Mouse (Mus musculus) limb, embryonic 11.5 days (tissue): Measurements from ENCODE around the gene Zfyve27. TPM values are rescaled to one million over a fixed set of nuclear protein-coding genes. Genes with fewer than 3 reads are reported as not detected.

ENCODE experiments used
- ATAC-seq: fragments of 200-750 bp; cut with Nextera tagmentation; 2 replicates; pipeline ENCODE4 v1.8.0; 2017; ENCODE audit warnings: low read depth; ENCODE audit not compliant: insufficient number of reproducible peaks, low FRiP score, low TSS enrichment
- DNase-seq: peaks from one replicate; pipeline ENCODE4 v3.0.0-alpha.2; 2015; ENCODE audit warnings: low spot score
- H3K27ac ChIP-seq: fragments of 300-500 bp; sonication (generic); replicated peaks from 2 replicates; pipeline ENCODE4 v1.5.1; 2014; ENCODE audit warnings: low read depth, mild to moderate bottlenecking, low read length
- H3K27me3 ChIP-seq: fragments of 300-500 bp; sonication (generic); 2 replicates; pipeline ENCODE4 v1.6.1; 2014; ENCODE audit warnings: mild to moderate bottlenecking, low read length, mixed read lengths; ENCODE audit not compliant: control insufficient read depth, insufficient read depth
- H3K36me3 ChIP-seq: fragments of 300-500 bp; sonication (generic); 2 replicates; pipeline ENCODE4 v1.6.1; 2014; ENCODE audit warnings: mild to moderate bottlenecking, low read length, moderate library complexity, mixed read lengths; ENCODE audit not compliant: control insufficient read depth, insufficient read depth
- H3K4me1 ChIP-seq: fragments of 300-500 bp; sonication (generic); 2 replicates; pipeline ENCODE4 v1.6.1; 2014; ENCODE audit warnings: low read length, mixed read lengths; ENCODE audit not compliant: control insufficient read depth, insufficient read depth
- H3K4me2 ChIP-seq: fragments of 300-500 bp; sonication (generic); 2 replicates; pipeline ENCODE4 v1.6.1; 2014; ENCODE audit warnings: low read depth, mild to moderate bottlenecking, moderate library complexity; ENCODE audit not compliant: severe bottlenecking
- H3K4me3 ChIP-seq: fragments of 300-500 bp; sonication (generic); 2 replicates; pipeline ENCODE4 v1.5.1; 2014; ENCODE audit warnings: low read depth, low read length
- H3K9ac ChIP-seq: fragments of 300-500 bp; sonication (generic); 2 replicates; pipeline ENCODE4 v1.6.1; 2014; ENCODE audit warnings: mild to moderate bottlenecking, low read length
- H3K9me3 ChIP-seq: fragments of 300-500 bp; sonication (generic); 2 replicates; pipeline ENCODE4 v1.6.1; 2016; ENCODE audit warnings: low read length; ENCODE audit not compliant: control insufficient read depth
- WGBS: fragments of 180-500 bp; shearing (Covaris S2); extraction: QIAGEN DNeasy Blood & Tissue Kit; methylation state at CpG from one replicate; pipeline ENCODE4 v1.1.7; 2014; 5-methylcytosine and 5-hydroxymethylcytosine counted together
- polyA plus RNA-seq: library from polyadenylated mRNA; unstranded; fragments of >200 nt; fragmentation: Nextera tagmentation; extraction: Ambion mirVana; gene quantifications from 2 replicates; pipeline ENCODE4 v1.2.1, GENCODE M21; 2014

The Zfyve27 gene
- polyA plus RNA-seq, 1 experiment from 2014 or later: 11.7 TPM

DNA sequence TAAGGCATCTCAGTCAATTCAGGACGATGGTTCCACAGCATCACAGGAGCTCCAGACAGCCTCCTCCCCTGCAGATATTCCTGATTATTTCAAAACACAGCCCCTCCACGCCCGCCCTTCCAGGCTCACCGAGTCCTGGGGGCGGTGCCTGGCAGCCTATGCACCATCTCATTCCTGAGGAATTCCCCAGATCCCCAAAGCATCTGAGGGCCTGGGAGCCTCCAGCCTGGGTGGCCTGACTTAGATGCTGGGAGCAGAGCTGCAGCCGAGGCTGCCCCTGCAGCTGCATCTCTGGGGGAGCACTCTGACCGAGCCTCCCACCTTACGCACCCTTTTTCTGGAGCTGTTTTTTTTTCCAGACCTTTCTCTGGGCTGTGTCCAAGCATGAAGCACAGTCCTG, 77.1 kb downstream of the Zfyve27 start:
- Histone ChIP-seq H3K36me3 (no peaks in the 10 kb centered on the region), H3K4me1 (peaks cover 6% of the 10 kb centered on the region; the same call in 1 of the 2 replicates), H3K9me3 (no peaks in the 10 kb centered on the region), H3K4me2 (no peak overlapping the region), H3K4me3 (no peak overlapping the region), H3K27me3 (no peaks in the 10 kb centered on the region), H3K27ac (no peak overlapping the region), H3K9ac (no peak overlapping the region)
- no peak for DNase-seq
- no peak for ATAC-seq
- WGBS: 64% methylated on average over 8 of the region's 8 CpGs

DNA sequence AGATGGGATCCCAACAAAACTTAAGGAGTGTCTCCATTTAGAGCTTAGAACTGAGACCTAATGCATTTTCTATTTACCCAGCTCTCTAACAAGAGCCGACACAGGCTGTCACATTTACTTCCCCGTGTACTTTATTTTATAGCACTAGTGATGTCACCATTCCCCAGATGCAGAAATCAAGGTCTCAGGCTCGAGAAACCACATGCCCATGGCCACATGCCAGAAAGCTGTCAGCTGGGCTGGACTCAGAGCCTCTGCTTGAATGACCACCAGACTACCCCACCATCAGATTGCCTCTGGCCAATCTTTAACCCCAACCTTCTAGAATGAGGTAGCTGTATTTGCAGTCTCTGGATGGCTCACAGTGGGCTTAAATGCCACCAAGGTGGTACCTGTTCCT, 79.7 kb downstream of the Zfyve27 start:
- no peak overlapping the region for H3K4me2 ChIP-seq
- no peaks in the 10 kb centered on the region for H3K4me1 ChIP-seq
- no peak overlapping the region for H3K4me3 ChIP-seq
- H3K27me3 ChIP-seq: no peaks in the 10 kb centered on the region
- H3K9ac ChIP-seq: no peak overlapping the region
- no peaks in the 10 kb centered on the region for H3K9me3 ChIP-seq
- no peaks in the 10 kb centered on the region for H3K36me3 ChIP-seq
- ATAC-seq (no peak), DNase-seq (no peak)
- H3K27ac ChIP-seq: no peak overlapping the region
- 68% methylated on average over 3 of the region's 3 CpGs for WGBS

Other genes with a start within 250 kb of the Zfyve27 start
- gene Exosc1, start 230.5 kb upstream of the Zfyve27 start, polyA plus RNA-seq: 86.2 and 91.6 TPM in 2 replicates
- gene Zdhhc16, start 230.5 kb upstream of the Zfyve27 start, polyA plus RNA-seq: 69.3 and 72.1 TPM in 2 replicates
- gene Mms19, start 182.8 kb upstream of the Zfyve27 start, polyA plus RNA-seq: 40.1 and 50.5 TPM in 2 replicates
- gene Ubtd1, start 182.2 kb upstream of the Zfyve27 start, polyA plus RNA-seq: 10.1 and 10.6 TPM in 2 replicates
- gene Ankrd2, start 128.0 kb upstream of the Zfyve27 start, polyA plus RNA-seq: 0.31 and 0.92 TPM in 2 replicates
- gene Hoga1, start 118.3 kb upstream of the Zfyve27 start, polyA plus RNA-seq: 1.1 and 1.4 TPM in 2 replicates
- not detected in 2 replicates for gene 4933411K16Rik, start 111.7 kb upstream of the Zfyve27 start, polyA plus RNA-seq
- 42.2 and 46.2 TPM in 2 replicates for gene Morn4, start 77.6 kb upstream of the Zfyve27 start, polyA plus RNA-seq
- gene Pi4k2a, start 73.5 kb upstream of the Zfyve27 start, polyA plus RNA-seq: 28.4 and 29.4 TPM in 2 replicates
- gene Avpi1, start 34.9 kb upstream of the Zfyve27 start, polyA plus RNA-seq: 24.1 and 26.0 TPM in 2 replicates
- 12.3 and 16.6 TPM in 2 replicates for gene Marveld1, start 16.6 kb upstream of the Zfyve27 start, polyA plus RNA-seq
- 0.13 and 0.25 TPM in 2 replicates for gene Sfrp5, start 38.3 kb downstream of the Zfyve27 start, polyA plus RNA-seq
- not detected in 2 replicates for gene Golga7b, start 83.6 kb downstream of the Zfyve27 start, polyA plus RNA-seq